Mouse (Mus musculus): ENCODE data around the gene Ypel1. TPM values are rescaled to one million over a fixed set of nuclear protein-coding genes. Genes with fewer than 3 reads are reported as not detected.

Gene Ypel1
- total and polyA plus RNA-seq, 2 experiments from 2014 or later: 76.7 to 131 TPM

DNA sequence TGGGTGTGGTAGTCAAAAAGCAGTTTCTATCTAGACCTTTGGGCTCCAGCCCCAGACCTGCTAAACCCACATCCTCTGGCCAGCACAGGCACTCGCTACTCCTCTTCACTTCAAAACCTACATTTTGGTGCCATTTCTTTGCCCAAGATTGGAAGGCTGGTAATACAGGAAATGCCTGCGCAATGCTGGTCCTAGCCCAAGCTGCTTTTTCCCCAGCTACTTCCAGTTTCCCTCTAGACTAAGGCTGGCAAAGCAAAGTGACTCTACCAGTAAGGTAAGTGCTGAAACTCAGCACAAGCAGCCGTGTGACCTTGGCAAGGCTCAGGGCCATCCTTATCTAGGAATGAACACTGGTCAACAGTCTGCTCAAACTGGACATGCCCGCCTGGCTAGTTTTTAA, 16.1 kb downstream of the Ypel1 start:
- no peak for DNase-seq
- Histone ChIP-seq H3K27ac (ENCODE audit: low read depth, low read length) (no peak overlapping the region), H3K27me3 (ENCODE audit: insufficient read depth, low read length) (no peaks in the 10 kb centered on the region), H3K36me3 (ENCODE audit: insufficient read depth) (peaks cover 89% of the 10 kb centered on the region), H3K9ac (no peak overlapping the region), H3K9me3 (ENCODE audit: low read length) (no peaks in the 10 kb centered on the region), H3K4me2 (ENCODE audit: low read depth) (no peak overlapping the region), H3K4me3 (ENCODE audit: low read depth, low read length) (no peak overlapping the region), H3K4me1 (ENCODE audit: insufficient read depth) (no peaks in the 10 kb centered on the region)
- 97% methylated on average over 4 of the region's 4 CpGs for WGBS
- TF ChIP-seq CTCF (IDR thresholded peaks at IDR 0.05; ENCODE audit: low read depth): no peak
- ATAC-seq: no peak

DNA sequence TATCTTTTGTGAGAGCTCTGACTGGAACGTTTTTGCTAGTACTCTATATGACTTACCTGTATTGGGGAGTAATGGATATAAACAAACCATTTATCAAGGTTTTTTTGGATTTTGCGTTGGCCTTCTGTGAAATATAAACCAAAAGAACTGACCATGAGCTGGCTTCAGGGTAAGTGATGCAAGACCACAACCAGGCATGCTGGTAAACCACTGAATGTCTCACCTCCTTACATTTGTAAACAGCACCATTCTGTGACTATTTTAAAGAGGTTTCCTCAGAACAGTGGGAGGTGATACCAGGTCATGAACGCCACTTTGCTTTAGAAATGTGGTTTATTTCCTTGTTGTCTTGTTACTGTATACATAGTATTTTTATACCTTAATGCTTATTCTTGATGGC, 16.7 kb downstream of the Ypel1 start:
- Histone ChIP-seq H3K4me2 (ENCODE audit: low read depth) (no peak overlapping the region), H3K9ac (no peak overlapping the region), H3K4me1 (ENCODE audit: insufficient read depth) (no peaks in the 10 kb centered on the region), H3K27ac (ENCODE audit: low read depth, low read length) (no peak overlapping the region), H3K4me3 (ENCODE audit: low read depth, low read length) (no peak overlapping the region), H3K27me3 (ENCODE audit: insufficient read depth, low read length) (no peaks in the 10 kb centered on the region), H3K36me3 (ENCODE audit: insufficient read depth) (peaks cover 93% of the 10 kb centered on the region), H3K9me3 (ENCODE audit: low read length) (no peaks in the 10 kb centered on the region)
- TF ChIP-seq CTCF (IDR thresholded peaks at IDR 0.05; ENCODE audit: low read depth): no peak
- 84% methylated on average over 3 of the region's 3 CpGs for WGBS
- no peak for ATAC-seq
- DNase-seq: no peak

- Histone ChIP-seq H3K4me1 (ENCODE audit: insufficient read depth) (no peaks in the 10 kb centered on the region), H3K36me3 (ENCODE audit: insufficient read depth) (peaks cover 93% of the 10 kb centered on the region), H3K27ac (ENCODE audit: low read depth, low read length) (no peak overlapping the region), H3K9me3 (ENCODE audit: low read length) (no peaks in the 10 kb centered on the region), H3K27me3 (ENCODE audit: insufficient read depth, low read length) (no peaks in the 10 kb centered on the region), H3K4me3 (ENCODE audit: low read depth, low read length) (no peak overlapping the region), H3K4me2 (ENCODE audit: low read depth) (no peak overlapping the region), H3K9ac (no peak overlapping the region)
- 71% methylated on average over 13 of the region's 13 CpGs for WGBS
- ATAC-seq (no peak), DNase-seq (no peak)
- TF ChIP-seq CTCF (IDR thresholded peaks at IDR 0.05; ENCODE audit: low read depth): no peak
These were observed 17.2 kb downstream of the Ypel1 start for GRCm38 (mm10) chr16:17086669-17087193.

DNA sequence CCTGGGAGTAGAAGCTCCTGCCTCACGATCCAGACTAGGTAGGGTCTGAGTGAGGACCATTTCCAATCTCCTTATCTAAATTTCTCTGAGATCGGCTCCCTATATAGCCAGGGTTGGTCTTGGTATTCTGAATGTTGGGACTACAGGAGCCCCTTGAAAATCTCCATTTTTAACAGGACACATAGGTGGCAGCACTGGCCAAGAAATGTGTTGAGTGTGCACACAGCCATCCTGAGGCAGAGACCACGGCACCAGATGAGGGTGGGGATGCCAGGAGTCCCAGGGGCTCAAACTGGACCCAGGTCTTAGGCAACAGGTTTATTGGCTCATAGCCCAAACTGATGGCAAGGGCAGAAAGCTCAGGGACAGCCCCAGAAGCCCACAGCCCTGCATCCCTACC, 18.9 kb downstream of the Ypel1 start:
- Histone ChIP-seq H3K27me3 (ENCODE audit: insufficient read depth, low read length) (no peaks in the 10 kb centered on the region), H3K36me3 (ENCODE audit: insufficient read depth) (peaks cover 92% of the 10 kb centered on the region), H3K4me2 (ENCODE audit: low read depth) (no peak overlapping the region), H3K4me3 (ENCODE audit: low read depth, low read length) (no peak overlapping the region), H3K4me1 (ENCODE audit: insufficient read depth) (no peaks in the 10 kb centered on the region), H3K9me3 (ENCODE audit: low read length) (no peaks in the 10 kb centered on the region), H3K9ac (no peak overlapping the region), H3K27ac (ENCODE audit: low read depth, low read length) (no peak overlapping the region)
- DNase-seq (peak; percentile 46), ATAC-seq (0 out of 2 replicates have a peak, but pooled peaks have one; percentile 19)
- 61% methylated on average over 3 of the region's 3 CpGs for WGBS
- peak; percentile 36; the same call in 1 of the 2 replicates for TF ChIP-seq CTCF (IDR thresholded peaks at IDR 0.05; ENCODE audit: low read depth)

DNA sequence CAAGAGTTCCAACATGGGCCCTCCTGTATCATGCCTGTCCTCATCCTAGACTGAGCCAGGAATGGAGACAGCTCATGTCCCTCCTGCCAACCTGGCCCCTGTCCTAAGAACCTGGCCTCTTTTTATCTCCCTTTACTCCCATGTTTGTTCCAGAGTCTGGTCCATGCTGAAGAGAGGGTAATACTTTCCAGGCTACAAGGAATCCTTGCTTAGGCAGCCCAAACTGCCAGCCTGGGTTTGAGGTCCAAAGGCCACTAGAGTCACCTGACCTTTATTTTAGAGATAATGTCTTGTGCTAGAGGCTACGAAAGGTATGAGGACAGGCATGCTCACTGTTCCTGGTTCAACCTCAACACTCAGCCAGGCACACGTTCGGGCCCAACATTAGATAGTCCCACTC, 27.4 kb downstream of the Ypel1 start:
- H3K27ac ChIP-seq (ENCODE audit: low read depth, low read length): no peak overlapping the region
- no peak overlapping the region for H3K9ac ChIP-seq
- no peak for TF ChIP-seq CTCF (IDR thresholded peaks at IDR 0.05; ENCODE audit: low read depth)
- H3K4me1 ChIP-seq (ENCODE audit: insufficient read depth): no peaks in the 10 kb centered on the region
- no peaks in the 10 kb centered on the region for H3K9me3 ChIP-seq (ENCODE audit: low read length)
- H3K36me3 ChIP-seq (ENCODE audit: insufficient read depth): peaks cover 70% of the 10 kb centered on the region
- DNase-seq: no peak
- no peak overlapping the region for H3K4me3 ChIP-seq (ENCODE audit: low read depth, low read length)
- WGBS: 95% methylated on average over 3 of the region's 3 CpGs
- no peak for ATAC-seq
- H3K4me2 ChIP-seq (ENCODE audit: low read depth): no peak overlapping the region
- H3K27me3 ChIP-seq (ENCODE audit: insufficient read depth, low read length): no peaks in the 10 kb centered on the region

GRCm38 (mm10) chr16:17102630-17103220, 33.2 kb downstream of the Ypel1 start:
- Histone ChIP-seq H3K4me1 (ENCODE audit: insufficient read depth) (no peaks in the 10 kb centered on the region), H3K9ac (no peak overlapping the region), H3K9me3 (ENCODE audit: low read length) (no peaks in the 10 kb centered on the region), H3K27me3 (ENCODE audit: insufficient read depth, low read length) (no peaks in the 10 kb centered on the region), H3K4me3 (ENCODE audit: low read depth, low read length) (no peak overlapping the region), H3K27ac (ENCODE audit: low read depth, low read length) (no peak overlapping the region), H3K4me2 (ENCODE audit: low read depth) (no peak overlapping the region), H3K36me3 (ENCODE audit: insufficient read depth) (peaks cover 60% of the 10 kb centered on the region)
- WGBS: 37% methylated on average over 7 of the region's 7 CpGs
- ATAC-seq (peak; percentile 49; the same call in 1 of the 2 replicates), DNase-seq (peak; percentile 41)
- TF ChIP-seq CTCF (IDR thresholded peaks at IDR 0.05; ENCODE audit: low read depth): no peak

GRCm38 (mm10) chr16:17104600-17104999, 35.1 kb downstream of the Ypel1 start:
- no peak overlapping the region for H3K9ac ChIP-seq
- ATAC-seq (no peak), DNase-seq (no peak)
- no peak overlapping the region for H3K4me3 ChIP-seq (ENCODE audit: low read depth, low read length)
- no peak overlapping the region for H3K4me2 ChIP-seq (ENCODE audit: low read depth)
- no peak for TF ChIP-seq CTCF (IDR thresholded peaks at IDR 0.05; ENCODE audit: low read depth)
- H3K4me1 ChIP-seq (ENCODE audit: insufficient read depth): no peaks in the 10 kb centered on the region
- H3K27me3 ChIP-seq (ENCODE audit: insufficient read depth, low read length): no peaks in the 10 kb centered on the region
- WGBS: 68% methylated on average over 4 of the region's 4 CpGs
- no peaks in the 10 kb centered on the region for H3K9me3 ChIP-seq (ENCODE audit: low read length)
- peaks cover 52% of the 10 kb centered on the region for H3K36me3 ChIP-seq (ENCODE audit: insufficient read depth)
- no peak overlapping the region for H3K27ac ChIP-seq (ENCODE audit: low read depth, low read length)

Measured in forebrain, postnatal 0 days (tissue).